Mouse (Mus musculus) cerebellum, adult 2 months (tissue): ENCODE results near the gene Popdc3.

Source experiments
- CTCF ChIP-seq: fragments of 200-500 bp; IDR thresholded peaks from 2 replicates; pipeline ENCODE4 v1.5.1; 2011; ENCODE audit warnings: low read depth, mild to moderate bottlenecking, control low read depth, low read length, moderate library complexity, borderline replicate concordance; ENCODE audit not compliant: insufficient read depth
- POLR2A ChIP-seq: fragments of 200-500 bp; IDR thresholded peaks from 2 replicates; pipeline ENCODE4 v1.6.1; 2011; ENCODE audit warnings: low read length, control low read depth, borderline replicate concordance; ENCODE audit not compliant: insufficient read depth

- TF ChIP-seq CTCF (no peak), POLR2A (no peak)
Observed at GRCm38 (mm10) chr10:45129105-45129504, 48.8 kb upstream of the Popdc3 start.
